Mouse (Mus musculus): ENCODE measurements at regions not wholly inside any gene's neighbourhood (a gene's known extent, or its start where the extent isn't known, plus 50 kb on each side); places are given as distances from the start of the nearest gene placed in this dataset.

DNA sequence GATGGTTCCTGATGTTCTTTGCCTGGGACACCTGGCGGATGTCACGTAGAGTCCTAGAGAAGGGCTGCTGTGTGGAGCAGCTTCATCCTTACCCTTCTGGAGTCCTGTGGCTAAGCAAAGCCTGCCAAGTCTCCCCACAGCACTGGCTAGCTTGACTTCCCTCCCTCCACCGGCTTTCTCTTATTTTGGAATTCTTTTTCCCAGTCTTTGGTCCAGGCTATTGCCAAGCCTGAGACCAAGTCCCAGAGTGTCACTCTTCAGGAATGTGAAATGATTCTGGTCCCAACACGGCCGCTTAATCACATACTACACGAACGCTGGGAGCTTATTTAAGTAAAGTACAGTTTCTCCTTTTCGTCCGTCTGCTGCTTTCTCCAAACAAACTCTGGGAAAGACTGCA, 146.4 kb downstream of the Fndc1 start:
- DNase-seq: no peak

DNA sequence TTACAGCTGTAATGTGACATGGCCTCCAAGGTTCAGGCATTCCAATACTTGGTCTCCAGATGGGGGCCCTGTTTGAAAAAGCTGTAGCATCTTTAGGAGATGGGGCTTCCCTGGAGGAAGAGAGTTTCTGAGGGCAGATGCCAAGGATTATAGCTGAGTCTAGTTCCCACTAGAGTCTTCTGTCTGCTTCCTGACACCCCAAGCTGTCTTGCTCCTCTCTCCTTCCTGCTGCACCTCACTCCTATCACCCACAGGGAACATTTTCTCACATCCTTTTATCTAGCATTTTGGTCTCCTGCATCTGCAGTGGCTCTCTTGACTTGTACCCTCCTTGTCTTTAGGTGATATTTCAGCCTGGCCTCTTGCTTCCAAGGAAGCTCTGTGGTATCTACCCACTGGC, 147.3 kb downstream of the Fndc1 start:
- no peak for DNase-seq

DNA sequence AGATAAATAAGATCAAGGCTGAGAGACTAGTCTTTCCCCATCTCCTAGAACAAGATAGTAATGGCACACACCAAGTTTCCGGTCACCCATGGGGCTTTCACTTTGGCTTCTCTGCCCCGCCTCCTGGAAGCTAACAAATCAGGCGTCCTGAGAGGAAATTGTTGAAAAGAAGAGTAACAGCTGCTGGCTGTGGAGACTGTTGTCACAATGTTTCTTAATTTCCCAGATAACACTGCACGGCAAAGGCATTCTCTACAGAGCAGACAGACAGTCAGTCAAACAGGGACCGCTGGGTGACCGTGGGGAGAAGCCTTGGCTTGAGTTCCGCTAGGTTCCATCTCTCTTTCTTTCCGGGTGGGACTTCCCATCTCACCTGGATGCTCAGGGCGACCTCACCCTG, 148.2 kb downstream of the Fndc1 start:
- no peak for DNase-seq

DNA sequence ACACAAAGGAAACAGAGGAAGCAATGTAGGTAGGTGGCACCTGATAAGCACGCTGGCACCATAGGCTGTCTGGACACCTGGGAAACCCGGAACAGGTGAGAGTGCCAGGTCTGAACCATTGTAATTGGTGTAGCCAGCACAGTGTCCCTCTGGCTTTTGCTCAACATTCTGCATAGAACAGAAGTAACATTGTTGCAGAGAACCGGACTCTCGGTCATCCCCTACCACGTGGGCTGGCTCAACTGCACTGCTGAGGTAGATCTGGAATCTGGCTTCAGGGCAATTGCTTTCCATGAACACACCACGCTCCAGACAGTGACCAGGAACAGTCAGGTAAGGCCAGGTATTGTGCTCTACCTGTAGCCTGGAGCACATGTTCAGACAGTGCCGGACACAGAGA, 149.3 kb downstream of the Fndc1 start:
- no peak for DNase-seq

DNA sequence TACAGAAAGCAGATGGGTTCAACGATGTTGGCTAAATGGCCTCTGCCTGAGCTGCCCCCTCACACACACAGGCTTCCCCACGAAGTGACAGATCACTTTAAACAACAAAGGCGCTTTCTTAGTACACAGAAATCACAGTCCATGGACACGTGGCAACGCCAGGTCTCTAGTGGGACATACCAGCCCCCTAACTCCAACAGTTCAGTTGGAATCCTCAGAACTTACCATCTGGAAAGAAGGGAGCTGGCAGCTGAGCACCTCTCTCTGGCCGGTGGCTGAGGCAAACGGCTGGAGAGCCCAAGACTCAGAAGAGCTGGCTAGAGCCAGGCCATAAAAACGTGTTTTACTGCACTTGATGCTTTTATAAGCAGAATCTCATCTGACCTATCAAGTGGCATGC, 149.8 kb downstream of the Fndc1 start:
- DNase-seq: no peak

DNA sequence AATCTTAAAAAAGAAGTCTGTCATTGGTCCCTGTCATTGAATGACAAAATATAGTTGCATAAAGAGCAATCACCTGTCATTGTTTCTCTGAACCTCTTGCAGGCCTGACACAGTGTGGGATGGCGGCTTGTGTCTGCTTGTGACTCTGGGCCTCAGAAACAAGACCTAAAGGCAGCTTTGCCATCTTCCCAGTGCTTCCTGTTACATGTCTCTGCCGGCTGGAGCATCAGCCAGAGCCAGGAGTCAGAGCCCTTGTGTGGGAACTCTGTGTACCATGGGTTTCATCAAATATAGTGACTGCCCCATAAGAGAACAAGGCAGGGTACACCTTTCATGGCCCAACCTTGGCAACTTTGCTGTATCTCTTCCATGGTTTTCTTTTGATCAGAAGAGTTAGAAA, 150.3 kb downstream of the Fndc1 start:
- no peak for DNase-seq

DNA sequence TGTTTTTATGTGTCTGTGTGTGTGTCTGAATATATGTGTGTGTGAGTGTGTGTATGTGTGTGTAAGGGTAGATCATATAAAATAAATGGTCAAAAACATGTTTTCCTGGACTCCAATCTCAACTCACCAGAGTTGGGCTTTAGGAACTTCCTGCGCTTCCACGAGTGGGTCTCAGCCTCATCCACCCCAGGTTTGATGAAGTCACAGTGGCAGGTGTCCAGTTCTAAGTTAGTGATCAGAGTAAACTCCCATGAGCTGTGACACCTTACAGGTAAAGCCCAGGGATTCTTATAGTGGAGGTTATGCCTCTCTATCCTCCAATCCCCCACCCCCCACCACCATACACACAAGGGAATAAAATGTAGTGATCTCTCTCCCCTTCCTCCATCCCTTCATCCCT, 152.6 kb downstream of the Fndc1 start:
- no peak for DNase-seq

DNA sequence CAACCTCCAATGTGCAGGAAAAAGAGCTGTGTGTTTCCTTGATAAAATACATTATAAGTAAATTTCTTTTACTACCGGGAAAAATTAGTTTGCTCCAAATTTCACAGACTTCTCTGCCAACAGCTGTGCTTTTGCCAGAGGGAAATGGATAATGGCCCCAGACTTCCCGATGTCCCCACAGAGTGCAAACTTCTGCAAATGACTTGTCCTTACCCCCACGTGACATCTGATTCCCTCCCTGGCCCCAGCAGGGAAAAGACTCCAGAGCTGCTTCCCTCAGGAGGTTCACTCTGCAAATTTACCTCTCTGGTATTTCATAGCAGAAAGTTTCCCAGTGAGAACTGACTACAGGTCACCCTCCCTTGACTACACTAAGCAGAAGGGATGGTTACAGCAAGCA, 159.3 kb downstream of the Fndc1 start:
- DNase-seq: no peak

DNA sequence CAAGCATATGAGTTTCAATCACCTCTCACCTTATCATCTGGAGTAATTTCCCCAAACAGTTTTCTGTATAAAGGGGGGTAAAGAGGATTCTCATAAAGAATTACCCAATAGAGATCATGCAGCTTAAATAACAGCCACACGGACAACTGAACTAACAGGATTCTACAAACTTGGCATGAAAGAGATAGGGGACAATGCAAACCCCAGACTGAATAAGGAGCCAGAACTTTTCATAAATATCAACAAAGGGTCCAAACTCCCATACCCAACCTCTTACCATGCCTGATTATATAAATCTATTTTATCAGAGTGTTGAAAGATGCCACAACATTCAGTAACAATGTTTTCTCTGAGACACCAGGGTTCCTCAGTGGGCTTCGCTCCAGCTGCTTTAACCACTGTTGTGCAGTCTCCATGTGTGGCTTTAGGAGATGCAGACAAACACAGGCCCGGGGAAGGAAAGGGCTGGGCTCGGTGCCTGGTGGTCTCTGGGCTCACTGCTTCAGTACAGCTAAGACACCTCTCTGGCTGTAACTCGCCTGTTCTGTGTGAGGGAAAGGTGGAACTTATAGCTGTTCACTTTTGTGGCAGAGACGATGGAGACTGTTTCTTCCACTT, 160.2 kb downstream of the Fndc1 start:
- no peak for DNase-seq

DNA sequence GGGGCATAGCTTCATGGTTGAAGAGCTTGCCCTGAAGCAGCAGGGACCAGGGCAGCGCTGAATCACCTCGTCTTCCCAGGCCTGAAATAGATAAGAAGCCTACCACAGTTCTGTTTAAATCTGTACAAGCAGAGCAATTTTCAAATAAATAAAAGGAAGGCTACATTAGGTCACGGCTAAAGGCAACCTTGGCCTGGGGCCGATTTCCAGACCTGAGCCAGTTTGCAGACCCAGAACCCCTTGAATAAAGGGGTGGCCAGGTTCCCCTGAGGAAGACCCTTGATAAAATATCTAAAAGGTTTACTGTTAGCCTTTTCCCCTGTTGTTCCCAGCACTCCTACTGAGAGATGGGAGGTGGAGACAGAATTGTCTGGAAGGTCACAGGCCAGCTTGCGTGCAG, 160.9 kb downstream of the Fndc1 start:
- no peak for DNase-seq

DNA sequence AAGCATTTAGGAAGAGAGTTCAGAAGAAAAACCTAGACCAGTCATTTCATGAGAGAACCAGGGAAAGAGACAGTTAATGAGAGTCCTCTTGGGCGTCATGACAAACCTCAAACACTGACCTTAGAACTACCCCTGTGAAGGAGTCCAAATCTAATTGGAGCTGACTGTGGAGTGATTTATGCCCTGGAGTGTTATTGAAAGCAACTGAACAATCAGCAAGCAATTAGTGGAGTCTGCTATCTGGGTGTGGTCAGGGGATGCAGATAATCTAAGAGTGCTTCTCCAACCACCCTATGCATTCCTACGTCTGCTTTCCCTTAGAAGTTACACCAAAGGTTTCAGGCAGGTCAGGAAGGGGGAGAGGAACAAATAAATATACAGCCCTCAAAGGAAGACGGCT, 161.4 kb downstream of the Fndc1 start:
- no peak for DNase-seq

DNA sequence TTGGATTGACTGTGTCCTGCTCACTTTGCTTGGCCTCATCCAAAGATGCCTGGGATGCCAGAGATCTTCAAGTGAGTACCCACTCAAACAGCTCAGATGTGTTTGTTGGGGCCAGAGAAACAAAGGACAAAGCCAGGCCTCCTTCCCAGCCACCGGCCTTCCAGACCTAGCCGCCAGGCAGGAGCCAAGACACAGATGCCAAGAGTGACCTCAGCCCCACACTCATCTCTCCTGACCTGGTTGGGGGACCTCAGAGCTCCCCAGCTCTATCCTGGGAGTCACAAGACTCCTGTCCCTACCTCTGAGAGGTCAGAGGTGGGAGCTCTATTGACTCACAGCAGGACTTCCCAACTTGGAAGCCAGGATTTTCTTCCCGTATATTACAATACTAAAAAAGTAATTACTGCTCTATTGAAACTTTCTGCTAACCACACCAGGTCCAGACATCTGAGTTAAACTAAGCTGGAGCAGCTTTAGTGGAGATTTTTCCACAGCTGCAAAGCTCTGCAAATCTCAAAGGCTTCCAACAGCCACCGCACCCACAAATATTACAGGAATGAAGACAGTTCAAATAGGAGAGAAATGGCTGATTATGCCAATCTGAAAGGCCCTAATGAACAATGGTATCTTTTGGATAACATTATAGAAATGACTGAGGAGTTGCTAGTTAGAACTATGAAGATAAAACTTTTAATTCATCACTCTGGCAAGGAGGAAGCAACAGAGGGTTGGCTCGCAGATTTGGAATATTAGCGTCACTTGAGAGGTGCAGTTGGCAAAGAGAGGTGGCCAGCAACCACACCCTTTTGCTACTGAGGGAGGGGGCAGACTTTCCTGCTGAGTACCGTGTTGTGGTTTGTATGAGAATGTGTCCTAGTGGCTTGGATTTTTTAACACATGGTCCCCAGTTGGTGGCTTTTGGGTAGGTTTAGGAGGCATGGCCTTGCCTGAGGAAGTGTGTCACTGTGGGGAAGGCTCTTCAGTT, 162.9 kb downstream of the Fndc1 start:
- no peak for DNase-seq

DNA sequence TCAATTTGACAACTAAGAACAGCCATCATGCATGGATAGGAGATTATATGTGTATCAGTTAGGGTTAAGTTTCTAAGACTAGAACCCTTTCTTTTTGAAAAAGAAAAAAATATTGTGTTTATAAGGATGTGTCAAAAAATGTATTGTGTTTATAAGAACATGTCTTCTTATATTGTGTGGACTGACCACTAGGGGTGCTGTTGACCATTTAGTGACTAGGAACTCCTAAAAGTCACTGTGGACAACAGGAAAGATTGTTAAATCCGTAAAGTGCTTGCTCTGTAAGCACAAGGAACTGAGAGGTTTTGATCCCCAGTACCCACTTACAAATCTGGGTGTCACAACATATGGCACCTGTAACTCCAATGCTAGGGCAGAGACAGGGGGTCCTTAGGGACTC, 170.6 kb downstream of the Fndc1 start:
- no peak for DNase-seq

DNA sequence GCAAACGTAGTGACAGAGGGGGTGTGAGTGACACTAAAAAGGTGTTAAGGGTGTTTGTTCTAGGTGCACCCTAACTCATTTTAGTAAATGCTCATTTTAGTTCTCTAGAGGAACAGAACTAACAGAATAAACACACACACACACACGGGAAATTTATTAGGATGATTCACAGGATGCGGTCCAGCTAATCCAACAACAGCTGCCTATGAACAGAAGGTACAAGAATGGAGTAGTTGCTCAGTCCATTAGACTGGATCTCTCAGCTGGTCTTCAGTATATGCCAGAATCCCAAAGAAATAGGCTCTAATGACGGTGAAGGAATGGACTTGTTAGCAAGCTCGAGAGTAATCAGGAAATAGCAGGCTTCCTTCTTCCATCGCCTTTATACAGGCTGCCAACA, 171.1 kb downstream of the Fndc1 start:
- DNase-seq: no peak

DNA sequence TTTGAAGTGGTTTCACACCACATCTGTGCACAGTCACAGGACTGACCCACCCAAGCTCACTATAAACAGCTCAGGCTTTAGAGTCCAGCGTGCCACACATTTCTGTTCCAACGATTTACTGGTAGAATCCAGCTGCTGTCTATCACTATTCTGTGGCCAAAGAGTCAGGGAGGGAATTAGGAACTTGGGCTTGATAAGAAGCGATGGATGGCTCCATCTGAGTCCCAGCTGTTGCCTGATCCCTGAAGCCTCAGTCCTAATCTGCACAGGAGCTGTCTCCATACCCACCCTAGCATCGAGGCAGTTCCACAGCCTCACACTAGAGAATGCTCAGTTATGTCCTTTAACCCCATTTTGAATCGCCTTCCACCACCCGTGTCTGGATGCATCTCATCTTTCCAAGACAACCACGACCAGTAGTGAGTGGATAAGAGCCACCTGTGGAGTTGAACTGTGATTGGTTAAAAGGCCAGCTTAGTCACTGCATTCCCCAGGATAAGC, 173.0 kb downstream of the Fndc1 start:
- no peak for DNase-seq

DNA sequence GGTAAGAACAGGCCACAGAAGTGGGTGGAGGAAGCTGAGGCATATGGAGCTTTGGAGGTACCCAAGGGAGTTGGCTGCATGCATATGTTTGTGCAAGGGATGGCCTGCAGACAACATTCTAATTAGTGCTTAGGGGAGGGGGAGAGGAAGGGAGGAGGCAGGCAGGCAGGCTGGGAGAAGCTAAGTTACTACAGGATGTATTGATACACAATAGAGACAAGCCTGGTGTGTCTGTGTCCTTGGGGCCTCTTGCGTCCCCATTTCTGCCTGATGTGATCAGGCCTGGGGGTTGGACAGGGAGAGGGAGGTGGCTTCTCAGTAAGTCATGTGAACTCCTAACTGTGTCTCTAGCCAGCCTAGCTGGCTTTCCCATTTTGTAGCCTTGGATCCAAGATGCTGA, 175.1 kb downstream of the Fndc1 start:
- no peak for DNase-seq

DNA sequence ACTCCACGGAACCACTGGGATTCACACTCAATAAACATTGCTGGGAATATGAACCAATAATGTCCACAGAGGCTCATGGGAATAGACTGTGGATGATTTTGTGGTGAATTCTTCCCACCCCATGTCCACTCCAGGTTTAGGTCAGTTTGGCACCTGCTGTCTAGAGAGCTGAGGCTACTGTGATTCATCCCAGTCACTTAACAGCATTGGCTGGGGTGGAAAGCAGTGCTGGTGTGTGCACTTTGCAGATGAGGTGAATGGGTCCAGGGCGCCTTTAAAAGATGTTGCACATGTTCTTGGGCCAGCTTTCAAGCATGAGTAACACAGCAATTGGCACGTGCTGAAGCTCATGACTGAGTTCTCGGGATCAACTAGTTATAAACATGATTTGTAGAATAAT, 176.7 kb downstream of the Fndc1 start:
- DNase-seq: no peak

DNA sequence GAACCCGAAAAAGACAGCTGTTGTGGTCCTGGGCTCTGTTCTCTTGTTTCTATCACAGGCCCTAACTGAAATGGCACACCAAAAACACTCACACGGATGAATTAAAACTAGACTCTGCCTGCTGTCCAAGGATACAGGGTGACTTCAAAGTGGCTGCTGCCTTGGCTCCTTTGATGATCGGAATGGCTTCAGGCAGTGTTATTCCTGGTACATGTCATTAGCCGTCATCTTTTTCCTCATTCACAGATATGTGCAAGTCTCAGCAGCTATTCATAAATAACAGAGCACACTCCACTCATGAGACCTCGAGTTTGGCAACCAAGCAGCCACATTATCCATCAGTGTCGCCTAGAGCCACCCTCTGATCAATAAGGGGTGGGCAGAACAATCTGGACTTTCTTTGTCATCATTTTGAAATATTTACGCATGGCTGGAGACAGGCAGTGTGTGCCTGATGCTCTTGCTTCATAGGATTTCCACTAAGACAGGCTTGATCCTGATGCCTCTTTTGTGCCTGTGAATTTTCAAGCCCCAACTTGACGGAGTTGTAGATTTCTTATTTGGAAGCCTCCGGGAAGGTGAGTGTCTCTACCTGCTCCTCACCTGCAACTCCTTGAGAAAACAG, 182.1 kb downstream of the Fndc1 start:
- no peak for DNase-seq

DNA sequence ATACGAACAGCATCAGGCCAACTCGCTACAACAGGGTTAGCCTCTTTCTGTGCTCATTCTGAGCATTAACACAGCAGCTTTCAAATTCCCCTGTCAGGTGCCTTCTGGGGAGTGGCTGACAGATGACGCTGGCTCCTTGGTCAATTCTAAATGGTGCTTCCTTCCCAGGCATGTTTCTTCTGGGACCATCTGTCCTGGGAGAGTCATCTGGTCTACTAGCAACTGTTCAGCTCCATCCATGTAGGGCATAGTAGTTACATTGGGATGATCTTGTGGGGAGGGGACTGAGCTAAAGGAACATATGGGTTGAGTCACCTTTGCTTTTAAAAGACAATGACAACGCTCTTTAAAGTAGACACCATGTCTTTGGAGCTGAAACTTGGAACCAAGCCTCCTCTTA, 183.5 kb downstream of the Fndc1 start:
- no peak for DNase-seq

DNA sequence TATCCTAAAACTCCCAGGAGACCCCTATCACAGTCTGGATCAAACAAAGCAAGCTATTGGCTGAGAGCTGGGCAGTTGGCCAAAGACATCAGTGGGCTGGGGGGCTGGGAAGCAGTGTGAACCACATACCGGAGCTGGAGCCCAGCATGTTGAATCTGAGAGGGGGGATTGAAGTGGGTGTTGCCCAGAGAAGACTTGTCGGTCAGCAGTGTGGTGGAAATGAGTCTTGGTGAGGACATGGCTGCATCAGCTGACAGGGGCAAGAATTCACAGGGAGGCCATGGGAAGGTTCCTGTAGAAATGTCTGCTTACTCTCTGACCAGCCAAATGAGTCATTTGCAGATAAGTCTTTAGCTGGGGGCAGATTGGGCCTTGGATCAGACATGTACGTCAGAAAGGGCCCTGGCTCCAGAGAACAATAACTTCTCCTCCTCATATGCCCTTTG, 184.6 kb downstream of the Fndc1 start:
- no peak for DNase-seq

DNA sequence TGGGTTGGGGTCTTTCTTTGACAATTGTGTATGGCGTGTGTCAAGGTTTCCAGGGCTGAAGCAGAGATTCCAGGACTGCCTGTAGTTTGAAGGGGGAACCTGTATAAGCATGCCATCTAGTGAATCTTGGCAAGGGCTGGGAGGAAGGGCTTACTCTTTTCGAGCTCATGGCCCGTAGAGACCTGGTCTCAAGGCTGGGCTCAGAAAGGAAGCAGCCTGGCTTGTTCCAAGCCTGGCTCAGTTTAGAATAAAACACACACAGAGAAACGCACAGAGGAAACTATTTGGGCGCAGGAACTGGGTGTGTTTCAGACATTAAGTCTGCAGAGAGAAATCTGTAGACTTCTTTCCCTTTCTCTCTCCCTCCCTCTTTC, 192.8 kb downstream of the Fndc1 start:
- DNase-seq: no peak

DNA sequence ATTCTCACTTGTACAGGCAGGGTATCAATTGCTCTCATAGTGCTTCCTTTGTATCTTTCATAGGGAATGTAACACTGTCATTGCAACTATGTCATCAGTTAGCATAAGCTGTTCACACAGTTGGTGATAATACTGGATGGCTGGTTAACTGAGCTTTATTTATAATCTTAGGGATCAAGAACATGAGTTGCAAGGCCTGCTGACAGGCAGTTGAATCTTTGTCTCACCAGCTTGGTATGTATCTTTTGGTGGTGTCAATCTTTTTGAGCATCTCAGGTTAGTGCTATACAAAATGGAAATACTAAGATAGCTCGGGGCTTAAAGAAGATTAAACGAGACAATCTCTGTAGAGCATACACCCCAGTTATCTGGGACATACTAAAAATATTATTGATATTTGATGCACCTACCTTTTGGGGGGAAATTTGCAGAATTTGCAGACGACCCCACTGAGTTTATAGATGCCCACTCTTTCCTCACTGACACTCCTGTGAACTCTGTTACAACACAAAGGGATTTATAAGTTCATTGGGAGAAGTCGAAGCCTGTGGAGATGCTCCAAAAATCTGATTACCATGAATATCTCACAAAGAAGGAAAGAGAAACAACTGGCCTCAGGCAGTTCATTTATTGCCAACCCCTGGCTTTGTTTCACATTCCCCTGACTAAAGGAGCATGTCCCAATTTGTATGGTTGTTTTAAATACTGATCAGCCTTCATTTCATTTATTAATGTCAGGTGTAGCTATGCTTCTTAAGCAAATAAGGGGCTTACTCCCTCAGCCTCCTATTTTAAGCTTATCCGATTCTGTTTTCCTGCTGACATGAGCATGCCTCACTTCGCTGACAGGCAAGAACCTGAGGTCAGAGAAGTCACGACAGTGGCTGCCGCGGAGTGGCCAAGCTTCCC, 193.5 kb downstream of the Fndc1 start:
- no peak for DNase-seq

DNA sequence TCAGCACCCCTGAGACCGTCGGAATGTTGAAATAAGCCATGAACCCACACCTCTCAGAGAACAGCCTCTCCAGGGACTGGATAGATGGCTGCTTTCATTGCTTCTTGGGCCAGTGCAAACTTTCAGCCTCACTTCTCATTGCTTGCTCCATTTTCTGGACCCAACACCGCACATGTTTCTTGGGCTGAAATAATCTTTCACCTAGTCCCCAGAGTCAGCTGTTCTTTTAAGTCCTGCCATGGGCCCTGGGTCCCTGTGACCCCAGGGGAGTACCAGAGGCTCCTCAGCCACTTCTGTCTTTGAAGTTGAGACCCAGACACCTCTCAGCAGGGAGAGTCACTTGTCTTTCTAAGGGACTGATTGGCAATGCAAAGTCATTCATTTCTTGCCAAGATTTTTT, 201.4 kb downstream of the Fndc1 start:
- DNase-seq: no peak

All from cerebellum, adult 11 months (tissue).